Mouse (Mus musculus) adrenal gland, adult 2 months (tissue): Measurements from ENCODE around the gene Nbea. TPM values are rescaled to one million over a fixed set of nuclear protein-coding genes. Genes with fewer than 3 reads are reported as not detected.

Experiments used
- DNase-seq: peaks from one replicate; pipeline ENCODE4 v3.0.0; 2021
- polyA plus RNA-seq: library from polyadenylated mRNA; depleted of rRNA; stranded (reverse); fragments of >200 nt; gene quantifications from 2 replicates; pipeline ENCODE4 v1.2.3, GENCODE M21; 2012
- total RNA-seq, 2 experiments: library from RNA; stranded (reverse); gene quantifications; 2 replicates each; pipeline ENCODE4 v1.2.3; 2021

Gene Nbea
- total and polyA plus RNA-seq, 3 experiments: 9.8 to 21.7 (median 18.8) TPM

DNA sequence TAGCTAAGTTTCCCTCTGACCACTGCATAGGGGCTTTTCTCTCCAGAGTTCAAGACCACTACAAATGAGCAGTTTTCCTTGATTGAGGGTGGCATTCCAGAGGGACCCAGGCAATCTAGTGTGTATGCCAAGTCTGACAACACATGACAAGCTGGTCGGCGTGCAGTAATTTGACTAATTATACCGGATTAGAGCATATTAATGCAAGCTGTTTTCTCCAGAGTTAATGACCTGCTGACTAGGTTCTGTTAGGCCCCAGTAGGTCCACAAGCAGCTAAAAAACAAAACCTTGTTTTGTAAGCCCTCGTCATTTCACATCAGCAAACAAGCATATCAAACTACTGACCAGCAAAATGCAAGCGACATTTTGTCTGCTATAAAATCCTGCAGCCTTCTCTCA lies 432.1 kb downstream of the Nbea start:
- DNase-seq: no peak

DNA sequence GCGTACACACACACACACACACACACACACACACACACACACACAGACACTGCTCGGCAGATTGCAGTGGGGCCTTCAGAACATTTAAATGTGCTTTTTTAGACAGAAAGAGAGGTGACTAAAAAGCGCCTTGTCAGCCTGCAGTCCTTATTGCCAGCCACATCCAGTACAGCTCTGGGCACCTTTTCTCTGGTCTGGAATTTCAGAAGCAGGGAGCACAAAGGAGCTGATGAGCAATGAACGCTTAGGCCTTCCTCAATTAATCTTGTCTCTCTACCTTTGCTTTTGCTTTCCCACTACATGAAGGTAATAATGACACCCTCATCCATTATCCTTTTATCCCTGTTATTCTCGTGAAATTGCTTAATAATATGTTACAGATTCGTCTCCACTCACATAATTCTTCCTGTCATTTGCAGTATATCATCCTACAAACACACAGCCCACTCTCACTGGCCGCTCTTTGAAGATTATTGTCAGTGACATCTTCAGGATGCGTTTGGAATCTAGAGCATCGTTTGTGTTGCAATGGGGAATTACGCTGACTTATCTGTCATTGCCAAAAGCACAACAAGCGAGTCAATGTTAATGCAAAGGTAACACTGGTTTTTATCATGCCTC lies 432.9 kb downstream of the Nbea start:
- DNase-seq: no peak

DNA sequence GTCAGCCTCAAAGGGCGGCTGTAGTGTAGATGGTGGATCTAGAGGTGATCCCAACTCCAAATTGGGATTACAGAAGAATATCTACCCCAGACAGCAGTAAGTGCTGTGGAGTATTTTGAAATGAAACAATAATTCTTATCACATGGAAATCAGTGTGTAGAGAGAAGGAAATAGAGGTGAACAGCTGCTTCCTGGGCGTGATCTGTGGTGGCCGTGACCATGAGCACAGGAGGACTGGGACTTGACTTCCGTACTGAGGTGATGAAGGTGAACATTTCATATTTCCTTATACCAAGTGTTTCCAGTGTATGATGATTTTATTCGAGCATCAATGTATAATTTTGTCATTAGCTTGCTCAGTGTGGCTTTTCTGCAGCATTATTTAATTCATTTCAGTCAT lies 439.6 kb downstream of the Nbea start:
- no peak for DNase-seq

DNA sequence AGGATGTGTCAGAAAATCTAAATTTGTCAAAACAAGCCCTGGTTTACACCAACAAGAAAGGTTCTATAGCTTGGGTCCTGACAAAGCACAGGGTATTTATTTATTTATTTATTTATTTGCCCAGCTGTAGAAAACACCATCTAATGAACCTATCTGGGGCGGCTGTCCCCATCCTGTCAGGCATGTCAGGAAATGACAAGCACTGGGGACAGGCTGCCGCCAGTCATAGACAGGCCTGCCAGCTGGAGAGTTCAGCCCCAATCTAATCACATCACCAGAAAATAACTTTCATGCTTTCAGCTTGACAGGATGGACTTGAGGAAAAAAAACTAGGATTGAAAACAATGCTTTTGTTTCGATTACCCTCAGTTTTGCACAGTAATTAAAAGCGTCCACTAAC lies 440.8 kb downstream of the Nbea start:
- no peak for DNase-seq

DNA sequence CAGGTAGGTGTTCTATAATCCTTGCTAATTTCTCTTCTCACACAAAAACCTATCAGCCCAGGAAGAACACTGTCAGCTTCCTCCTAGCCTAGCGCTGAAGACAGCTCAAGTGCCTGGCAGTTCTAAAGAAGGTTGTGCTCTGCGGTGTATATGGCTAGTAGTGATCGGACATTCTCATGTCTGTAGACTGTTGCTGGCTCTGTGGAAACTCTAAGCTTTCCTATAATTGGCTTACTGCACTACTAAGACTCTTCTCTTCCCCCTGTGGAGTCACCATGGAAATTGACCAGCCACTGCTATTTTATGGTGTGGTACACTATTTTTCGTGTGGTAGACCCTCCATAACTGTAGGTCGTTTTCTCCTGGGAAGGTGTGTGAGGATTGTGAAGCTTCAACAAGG lies 441.3 kb downstream of the Nbea start:
- DNase-seq: no peak

DNA sequence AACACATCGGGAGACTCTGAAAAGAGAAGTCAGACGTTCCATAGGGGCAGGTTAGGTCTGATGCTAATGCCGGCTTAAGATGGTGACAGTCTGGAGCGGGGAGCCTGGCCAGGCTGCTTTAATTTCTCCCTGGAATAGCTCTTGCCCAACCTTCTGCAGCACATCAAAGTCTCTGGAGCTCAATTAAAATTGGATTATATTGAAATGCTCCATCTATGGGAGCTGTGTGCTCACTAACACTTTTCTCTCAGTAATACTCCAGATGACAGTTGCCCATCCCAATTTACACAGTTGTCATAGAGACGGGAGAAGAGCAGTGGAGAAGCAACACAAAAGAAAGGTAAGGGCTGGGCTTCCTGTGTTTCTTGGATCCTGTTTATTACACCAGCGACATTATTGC lies 442.1 kb downstream of the Nbea start:
- no peak for DNase-seq

DNA sequence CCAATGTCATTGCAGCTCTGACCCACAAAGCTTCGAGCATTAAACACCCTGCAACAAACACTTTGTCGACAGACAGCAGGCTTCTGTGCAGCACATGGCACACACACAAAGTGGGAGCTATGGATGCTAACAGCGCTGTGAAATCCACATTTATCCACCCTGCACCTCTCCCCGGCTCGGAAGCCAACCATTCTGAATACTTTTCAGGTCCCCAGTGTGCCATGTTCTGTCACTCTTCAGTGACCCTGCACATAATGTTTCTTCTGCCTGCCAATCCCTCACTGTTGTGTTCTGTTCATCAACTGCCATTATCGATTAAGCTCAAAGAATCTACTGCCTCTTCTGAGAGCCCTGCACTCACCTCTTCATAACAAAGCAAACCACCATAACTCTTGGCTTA lies 449.8 kb downstream of the Nbea start:
- no peak for DNase-seq

DNA sequence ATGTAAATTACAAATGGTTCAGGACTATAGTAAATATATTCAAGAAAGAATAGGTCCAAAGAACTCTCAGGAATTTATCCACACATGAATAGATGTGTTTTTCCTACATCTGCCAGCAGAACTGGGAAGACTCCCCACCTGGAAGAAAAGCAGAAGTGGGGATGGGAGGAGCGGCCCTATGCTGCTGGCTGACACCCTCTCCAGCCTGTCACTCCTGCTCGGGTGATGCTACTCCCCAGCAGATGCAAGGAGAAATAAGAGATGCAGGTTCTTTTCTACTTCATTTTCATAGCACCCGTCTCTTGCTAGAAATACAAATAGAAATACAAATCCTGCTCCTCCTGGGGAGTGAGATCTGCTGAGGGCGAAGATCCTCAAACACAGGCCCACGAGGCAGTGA lies 453.0 kb downstream of the Nbea start:
- DNase-seq: no peak

DNA sequence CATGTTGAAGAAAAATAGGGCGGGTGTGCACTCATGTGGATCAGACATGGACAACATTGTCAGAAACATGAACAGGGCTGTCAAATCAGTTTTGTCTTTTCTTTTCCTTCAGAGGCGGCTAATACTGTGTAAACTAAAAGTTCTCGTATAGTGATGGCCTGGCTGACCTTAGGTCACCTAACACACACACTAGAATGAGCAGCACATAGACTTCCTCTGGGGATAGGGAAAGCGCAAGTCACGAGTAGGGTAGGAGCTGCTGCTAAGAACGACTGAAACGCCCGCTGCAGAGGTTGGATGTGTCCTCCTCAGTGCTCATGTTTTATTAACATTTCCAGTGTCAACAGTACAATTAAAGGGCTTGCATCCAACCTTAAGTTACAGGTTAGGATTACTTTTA lies 453.4 kb downstream of the Nbea start:
- DNase-seq: no peak

DNA sequence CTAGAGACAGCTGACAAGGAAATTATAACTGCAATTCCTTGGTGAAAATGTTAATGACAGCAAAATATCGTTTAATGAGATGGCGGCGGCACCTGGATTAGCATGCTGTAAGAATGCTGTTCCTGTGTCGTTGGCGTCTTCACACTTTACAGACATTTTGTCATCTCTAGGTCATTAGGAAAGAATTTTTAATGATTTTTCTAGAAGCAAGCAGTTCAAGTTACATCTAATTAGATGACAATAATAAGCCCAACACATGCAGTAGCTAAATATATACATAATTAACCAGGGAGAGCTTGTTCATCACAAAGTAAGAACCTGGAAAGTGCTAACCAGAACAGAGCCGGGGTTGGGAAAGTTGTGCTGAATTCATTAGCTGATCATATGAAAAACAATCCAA lies 469.2 kb downstream of the Nbea start:
- no peak for DNase-seq

DNA sequence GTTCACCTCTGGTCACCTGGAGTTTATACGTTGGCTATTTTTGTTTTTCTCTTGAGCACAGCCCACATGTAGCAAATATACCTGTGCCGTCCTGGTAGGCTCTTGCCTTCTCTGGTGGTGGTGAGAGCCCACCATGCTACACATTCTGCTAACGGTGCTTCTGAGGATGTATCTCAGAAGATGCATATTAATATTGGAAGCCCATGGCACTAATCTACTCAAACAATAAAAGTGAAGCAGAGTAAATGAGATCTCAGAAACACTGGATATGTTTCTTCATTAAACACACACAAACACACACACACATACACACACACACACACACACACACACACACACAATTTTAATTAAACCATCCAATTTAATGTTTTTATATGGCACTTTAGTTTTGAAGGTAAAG lies 469.6 kb downstream of the Nbea start:
- DNase-seq: no peak

DNA sequence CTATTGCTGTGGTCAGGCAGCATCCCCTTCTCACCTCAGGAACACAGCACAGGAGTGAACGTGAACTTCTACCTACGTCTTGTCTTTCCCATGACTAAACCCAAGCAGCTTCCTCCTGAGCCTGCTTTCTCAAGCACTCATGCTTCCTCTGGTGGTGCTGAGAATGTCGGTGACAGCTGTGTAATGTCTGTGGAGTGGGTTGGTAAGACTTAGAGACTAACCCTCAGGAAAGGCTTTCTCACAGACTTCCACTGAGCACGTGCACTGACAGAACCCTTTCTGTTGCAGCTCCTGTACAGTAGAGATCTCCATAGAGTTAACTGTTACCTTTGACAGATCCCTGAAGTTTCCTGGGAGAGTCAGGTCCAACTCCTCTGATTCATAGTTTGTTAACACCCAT lies 473.2 kb downstream of the Nbea start:
- no peak for DNase-seq

DNA sequence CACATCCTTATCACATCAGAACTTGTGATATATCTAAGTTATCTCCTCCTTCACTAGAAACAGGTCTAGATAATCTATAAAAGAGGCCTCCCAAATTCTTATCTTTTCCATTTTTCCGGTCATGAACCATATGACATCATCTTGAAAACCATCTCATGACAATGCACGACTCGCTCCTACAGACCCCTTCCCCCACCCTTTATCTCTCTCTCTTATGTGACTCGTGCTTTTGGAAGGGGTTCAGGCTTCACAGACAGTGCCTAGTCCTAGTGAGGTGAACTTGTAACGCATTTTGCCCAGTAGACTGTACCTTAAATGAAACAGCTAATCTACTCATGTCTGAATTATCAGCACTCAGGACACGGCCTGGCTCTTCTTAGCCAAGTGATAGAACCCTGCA lies 481.9 kb downstream of the Nbea start:
- DNase-seq: no peak

DNA sequence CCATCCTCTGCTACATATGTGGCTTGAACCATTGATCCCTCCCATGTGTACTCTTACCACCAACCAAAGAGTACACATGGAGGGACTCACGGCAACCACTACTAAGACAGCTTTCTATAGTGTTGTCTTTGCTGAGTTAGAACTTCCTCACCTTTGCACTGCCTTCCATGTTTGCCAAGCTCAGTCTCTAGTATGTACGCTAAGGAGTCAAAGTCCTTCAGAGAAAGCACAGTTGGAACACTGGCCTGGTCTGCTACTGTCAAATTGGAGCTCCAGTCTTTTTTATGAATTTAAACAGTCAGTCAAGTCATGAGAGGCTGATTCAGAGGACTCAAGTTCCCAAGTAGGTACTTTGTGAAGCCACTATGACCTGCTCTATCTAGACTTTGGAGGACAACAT lies 486.3 kb downstream of the Nbea start:
- no peak for DNase-seq

DNA sequence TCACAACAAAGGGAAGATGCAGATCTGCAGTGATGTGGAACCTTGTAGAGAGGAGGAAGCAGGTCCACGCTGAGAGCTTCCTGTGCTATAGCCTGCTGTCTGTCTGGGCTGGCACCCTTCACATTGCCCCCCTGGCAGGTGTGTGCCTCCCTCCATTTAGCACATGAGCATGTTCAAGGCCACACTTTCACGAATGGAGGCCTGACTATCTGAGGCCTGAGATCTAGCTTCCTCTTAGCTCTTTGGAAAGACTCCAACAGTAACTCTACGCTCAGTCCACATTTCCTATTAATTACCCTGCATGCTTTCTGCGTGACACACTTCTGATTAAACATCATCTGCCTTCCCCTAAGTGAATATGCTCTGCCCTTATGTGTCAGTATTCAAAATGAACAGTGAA lies 490.4 kb downstream of the Nbea start:
- DNase-seq: no peak

DNA sequence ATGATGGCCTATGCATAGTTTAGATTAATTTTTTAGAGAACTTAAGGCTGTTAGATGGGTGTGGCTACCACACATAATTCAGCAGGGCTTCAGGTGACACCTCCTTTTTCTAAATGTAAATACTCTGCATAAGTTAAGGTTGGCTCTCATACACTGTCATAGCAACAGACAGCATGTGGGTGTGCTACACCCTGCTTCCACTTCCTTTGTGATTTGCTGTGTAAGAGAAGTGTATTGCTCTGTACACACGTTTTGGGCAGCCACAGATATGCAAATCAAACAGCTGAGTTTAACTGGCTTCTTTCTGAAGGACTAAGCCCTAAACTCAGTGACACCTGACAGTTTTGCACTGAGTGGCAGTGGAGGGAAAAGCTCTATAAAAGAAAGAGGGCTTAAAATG lies 495.4 kb downstream of the Nbea start:
- no peak for DNase-seq

DNA sequence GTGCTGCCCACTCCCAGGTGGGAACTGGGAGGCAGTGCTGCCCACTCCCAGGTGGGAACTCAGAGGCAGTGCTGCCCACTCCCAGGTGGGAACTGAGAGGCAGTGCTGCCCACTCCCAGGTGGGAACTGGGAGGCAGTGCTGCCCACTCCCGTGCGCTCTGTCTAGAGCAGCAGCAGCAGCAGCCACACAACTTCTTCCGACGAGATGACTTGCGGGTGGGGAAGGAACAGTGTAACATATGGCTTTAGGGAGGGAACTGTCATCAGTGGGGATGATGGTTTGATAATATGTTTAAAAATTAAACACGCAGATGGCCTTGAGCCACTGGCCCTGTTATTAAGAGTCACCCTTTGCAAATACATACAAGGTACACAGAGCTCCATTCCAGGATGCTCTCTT lies 496.5 kb downstream of the Nbea start:
- no peak for DNase-seq

DNA sequence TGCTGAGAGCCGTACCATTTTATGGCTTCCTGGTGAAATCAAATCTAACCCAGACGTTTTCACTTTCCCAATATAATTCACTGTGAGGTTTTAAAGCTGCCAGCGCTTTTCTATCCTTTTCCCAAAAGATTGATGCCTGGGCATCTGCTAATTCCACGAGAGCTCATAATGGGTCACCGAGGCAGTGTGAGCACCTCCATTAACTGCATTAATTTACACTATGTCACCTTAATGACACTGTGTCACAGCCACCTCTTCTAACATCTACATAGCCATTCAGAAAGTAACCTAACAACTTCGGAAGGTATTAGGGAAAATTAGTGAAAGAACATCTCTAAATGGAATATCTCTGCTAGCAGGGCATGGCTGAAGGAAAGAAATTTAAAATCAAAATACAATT lies 497.9 kb downstream of the Nbea start:
- no peak for DNase-seq

DNA sequence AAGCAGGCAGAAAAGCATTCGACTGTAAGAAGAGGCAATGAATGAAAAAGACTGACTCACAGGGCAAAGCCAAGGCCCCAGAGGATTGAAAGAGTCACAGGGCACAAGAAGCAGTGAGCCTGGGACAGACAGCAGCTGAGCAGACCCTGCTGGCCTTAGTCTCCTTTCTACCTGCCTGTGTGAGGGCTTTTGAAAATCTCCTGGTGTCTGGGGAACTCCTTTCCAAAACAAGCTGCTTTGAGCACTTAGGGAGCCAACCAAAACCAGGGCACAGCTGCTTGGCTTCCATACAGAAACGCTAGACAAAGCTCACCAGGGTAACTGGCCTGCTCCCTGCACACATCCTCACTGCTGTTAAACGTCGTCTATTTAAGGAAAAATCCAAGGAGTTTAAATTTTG lies 498.6 kb downstream of the Nbea start:
- peak; percentile 49 for DNase-seq

DNA sequence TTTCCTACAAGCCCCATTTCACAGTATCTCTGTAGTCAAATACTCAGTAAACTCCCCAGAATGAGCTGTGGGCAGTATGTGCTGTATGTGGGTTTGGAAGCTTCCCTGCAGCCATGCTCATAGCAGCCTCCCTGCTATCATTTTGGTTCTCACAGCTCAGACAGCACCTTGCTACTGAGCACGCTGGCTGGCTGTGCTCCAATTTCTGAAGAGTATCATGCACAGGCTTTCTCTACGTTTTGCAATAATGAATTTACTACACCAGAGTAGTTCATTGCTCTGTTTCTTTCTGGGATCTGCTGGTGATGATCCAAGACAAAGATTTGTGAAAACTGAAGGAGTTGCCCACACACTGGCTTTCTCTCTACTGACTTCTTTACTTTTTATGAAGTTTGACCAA lies 505.8 kb downstream of the Nbea start:
- no peak for DNase-seq

DNA sequence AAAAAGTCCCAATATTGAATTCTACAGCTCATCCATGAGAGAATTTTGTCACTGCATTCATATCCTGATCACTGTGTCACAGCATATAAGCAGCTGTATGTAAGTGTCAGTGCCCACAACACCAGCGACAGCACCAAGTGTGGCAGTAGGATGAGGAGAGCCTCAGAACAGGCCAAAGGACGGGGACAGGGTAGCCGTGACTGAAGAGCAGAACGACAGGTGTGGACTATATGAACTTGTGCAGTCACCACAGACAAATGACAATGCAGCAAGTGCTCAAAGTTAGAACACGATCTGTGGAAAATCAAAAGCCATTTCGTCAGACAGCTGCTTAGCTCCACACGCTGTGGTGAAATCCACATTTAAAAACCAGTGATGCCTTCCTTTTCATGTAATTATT lies 509.3 kb downstream of the Nbea start:
- no peak for DNase-seq

DNA sequence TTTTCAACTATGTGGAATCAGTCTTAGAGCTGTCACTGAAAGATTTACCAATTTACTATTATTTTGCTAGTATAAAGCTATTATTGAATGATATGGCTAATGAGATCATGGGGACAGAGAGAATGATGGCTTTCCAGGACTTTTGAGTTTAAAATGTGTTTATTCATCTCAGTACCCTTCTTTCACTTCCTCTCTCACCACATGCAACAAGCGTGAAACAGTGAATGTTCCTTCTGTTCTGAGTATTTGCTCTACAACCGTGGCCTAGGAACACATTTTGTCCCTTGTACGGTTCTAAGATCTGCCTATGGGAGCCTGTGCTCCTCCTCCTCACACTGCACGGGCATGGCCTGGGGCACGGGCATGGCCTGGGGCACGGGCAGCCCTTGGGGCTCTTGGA lies 516.5 kb downstream of the Nbea start:
- no peak for DNase-seq

DNA sequence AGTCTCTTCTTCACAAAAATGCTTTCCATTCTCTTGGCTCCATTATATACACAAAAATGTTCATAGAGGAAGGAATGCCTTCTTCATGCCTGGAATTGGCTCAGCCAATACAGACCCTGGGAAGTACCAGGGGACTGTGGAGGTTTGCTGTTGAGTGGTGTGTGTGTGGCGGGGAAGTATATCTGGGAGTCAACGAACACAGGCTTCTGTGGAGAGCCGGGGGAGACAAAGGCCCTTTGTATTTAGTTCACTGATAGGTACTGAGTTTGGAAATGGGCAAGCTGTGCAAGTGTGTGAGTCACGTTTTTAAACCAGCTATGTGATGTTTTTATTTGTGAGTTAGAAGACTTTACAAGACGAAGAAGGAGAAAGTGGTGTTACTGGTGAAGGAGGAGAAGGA lies 517.6 kb downstream of the Nbea start:
- DNase-seq: no peak

DNA sequence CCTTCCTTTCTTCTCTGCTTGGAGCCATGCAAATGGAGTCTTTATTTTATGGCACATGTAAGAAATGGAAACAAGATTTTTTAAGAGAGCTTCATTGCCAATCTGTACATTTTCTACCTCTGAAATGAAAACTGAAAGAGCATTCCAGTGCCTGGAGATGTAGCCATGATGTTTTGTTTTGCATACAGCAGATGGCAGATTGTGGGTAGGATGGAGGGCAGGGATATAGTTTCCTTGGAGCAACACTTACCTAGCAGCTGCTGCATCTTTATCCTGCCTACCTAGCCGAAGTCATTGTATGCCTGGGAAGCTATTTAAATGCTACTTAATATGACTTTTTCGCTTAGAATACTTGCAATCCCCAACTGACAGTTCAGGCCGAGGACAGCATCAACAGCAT lies 518.8 kb downstream of the Nbea start:
- no peak for DNase-seq
